Mouse (Mus musculus): ENCODE data around the gene Gm45062.

The Gm45062 gene

DNA sequence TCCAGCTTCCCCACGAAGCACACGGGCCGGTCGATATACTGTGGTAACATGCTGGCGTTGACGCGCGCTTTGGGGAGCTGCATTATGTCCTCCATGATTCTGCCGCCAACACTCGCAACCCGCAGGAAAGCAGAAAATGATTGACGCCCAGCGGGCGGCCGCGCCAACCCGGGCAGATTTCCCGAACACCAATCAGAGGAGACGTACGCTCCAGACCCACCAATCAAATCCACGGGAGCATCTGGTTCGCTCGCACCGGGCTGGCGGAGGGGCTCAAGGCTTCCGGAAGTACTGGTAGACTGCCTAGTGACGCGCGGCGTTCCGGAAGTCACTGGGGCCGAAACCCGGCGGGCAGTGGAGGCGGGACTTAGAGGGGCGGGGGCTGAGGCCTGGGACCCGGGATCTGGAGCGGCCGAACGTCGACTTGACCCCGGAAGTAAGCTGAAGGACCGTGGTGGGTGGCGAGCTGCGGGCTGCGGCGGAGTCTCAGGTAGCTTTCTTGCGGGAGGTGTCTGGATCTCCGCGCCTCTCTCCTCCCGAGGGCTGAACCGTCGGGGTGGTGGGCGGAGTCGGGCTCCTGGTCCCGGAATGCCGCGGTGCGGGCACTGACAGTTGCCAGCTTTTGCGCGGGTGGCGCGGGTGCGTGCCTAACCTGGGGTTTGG is at the start of gene Gm45062, which contains the start of the genes Rpa3 and Umad1:
Gm45062 (plus strand) TSS at position 447 of the 663 bp plus-strand sequence.
Rpa3 (minus strand) TSS at position 170 of the 663 bp plus-strand sequence.
Umad1 (plus strand) TSS at position 285 of the 663 bp plus-strand sequence.
- under 1% methylated on average over 63 of the region's 64 CpGs for WGBS

DNA sequence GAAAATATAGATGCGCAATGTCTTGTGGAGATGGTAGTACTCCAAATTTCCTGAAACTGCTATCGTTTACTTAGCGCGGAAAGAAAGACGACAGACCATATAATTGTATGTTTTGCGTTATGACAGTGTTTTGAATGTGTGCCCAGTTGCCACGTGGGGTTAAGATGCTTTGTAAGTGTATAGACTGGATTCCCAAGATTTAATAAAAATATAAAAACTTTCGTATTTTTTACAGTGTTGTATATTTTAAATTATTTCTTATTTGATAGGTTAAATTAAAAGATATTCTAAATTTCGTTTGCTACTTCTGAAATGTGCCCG is 49.4 kb upstream of the Gm45062 start:
- 6% methylated on average over 10 of the region's 10 CpGs for WGBS

- whole genome bisulfite sequencing: 81% methylated on average over 3 of the region's 3 CpGs
Measured at GRCm38 (mm10) chr6:8210661-8211060, 48.6 kb upstream of the Gm45062 start.

GRCm38 (mm10) chr6:8227035-8227434 is 32.2 kb upstream of the Gm45062 start:
- 58% methylated on average over 3 of the region's 3 CpGs for WGBS

DNA sequence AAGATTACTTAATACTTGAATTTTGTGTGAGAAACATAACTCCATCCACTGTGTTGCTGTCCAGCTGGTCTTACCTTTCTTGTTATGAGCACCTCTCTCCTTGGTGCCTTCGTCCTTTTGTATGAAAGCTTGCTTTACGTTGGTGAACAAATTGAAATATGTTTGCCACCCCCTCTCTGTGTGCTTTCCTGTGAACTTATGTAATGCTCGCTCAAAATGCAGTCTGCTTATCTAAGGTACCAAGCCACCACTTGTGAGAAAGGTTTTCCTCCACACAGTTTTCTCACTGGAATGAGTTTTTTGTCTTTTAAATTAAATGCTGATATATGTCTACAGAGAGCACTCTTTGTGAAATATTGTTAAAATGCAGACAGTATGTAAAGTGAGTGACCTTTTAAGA is 30.7 kb upstream of the Gm45062 start:
- 51% methylated on average over 3 of the region's 3 CpGs for WGBS

DNA sequence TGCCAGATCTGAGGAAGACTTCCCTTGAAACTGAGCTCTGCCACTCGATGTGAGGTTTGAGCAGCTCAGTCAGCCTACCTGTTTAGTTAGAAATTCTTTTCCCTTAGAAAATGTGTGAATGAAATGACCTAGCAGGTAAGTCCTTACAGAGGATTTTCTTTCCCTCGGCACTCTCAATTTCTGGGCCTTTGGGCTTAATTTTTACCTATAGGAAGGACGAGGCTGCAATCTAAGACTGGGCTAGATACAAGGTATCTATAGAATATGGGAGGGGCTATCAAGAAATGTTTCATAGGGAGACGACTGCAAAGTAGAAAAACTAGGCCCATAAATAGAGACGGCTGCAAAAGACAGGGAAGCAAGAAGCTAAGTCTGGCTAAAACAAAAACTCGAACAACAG is 934 bp upstream of the Gm45062 start:
- WGBS: 2% methylated on average over 6 of the region's 6 CpGs

DNA sequence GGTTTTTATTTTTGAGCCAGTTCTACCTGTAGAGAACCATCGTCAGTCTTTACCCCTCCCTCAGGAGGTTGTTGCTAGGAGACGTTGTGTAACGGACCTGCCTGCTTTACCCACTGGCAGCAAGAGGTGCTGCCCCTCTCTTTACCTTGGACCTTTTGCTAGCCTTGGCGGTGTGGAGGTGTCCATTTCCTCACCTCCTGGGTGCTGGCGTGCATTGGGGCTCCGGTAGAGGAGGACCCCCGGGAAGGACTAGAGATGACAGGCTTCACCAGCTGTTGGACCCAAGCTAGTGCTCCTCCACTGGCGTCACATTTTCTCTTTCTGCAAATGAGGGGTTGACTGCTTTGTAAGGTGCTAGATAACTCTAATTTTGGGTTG is 406 bp downstream of the Gm45062 start:
- WGBS: 1% methylated on average over 8 of the region's 8 CpGs

DNA sequence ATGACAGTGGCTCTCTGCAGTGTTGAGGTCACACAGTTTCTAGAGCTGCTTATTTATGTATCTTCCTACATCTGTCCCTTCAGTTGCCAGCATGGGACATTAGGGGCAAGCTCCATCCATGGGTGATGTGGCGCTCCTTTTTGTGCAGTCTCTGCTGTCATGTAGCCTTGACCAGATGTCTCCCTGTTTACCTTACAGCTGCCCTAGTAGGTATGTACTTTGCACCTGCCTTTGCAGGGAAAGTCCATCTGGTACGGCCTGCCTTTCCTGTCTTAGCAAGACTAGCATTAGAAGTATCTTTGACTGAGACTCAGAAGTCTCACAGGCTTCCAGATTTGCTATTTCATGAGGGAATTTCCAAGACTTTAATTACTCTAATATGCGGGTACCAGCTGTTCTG is 11.8 kb downstream of the Gm45062 start:
- 87% methylated on average over 3 of the region's 3 CpGs for WGBS

DNA sequence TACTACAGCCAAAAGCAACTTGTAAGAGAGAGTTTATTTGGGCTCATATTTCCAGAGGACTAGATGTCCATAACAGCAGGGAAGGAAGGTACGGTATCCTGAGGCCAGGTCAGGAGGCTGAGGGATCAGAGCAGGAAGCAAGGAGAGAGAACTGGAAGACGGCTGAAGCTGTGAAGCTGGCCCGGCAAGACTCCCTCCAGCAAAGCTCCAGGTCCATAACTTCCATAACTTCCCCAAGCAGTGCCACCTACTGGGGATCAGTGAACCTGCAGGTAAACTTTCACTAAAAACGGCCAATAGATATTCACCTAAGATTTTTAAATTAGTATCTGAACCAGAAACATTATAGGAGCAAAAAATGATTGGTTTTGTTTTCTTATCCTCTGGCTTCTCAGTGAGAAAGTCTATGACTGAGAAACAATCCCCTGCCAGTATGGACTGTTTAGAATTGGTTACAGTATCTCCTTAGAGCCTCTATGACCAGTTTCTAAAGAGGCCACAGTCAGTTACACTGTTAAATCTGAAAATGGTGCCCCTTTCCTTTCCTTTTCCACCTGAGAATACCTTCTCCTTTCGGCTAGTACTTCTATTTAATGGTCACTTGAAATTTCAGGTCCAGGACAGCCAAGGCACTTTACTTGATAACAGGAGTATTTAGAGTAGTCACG is 15.3 kb downstream of the Gm45062 start:
- WGBS: 37% methylated on average over 6 of the region's 6 CpGs

DNA sequence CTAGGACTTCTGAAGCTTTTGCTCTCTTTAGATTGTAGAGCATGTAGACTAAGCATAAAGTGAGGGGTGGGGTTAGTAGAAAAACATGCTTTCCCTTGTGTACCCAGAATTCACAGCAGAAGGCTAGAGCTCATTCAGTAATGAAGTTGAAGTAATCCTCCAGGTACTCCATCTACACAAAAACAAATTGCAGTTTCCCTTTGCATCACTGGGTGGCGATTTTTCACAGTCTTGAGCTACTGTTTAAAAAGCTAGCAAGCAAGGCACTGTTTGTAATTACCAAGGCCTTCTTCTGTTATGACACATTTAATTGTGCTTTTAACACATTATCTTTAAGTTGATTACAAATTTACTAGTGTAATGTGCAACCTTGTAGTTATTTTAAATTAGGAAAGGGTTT is 15.8 kb downstream of the Gm45062 start:
- 5% methylated on average over 1 of the region's 1 CpGs for WGBS

DNA sequence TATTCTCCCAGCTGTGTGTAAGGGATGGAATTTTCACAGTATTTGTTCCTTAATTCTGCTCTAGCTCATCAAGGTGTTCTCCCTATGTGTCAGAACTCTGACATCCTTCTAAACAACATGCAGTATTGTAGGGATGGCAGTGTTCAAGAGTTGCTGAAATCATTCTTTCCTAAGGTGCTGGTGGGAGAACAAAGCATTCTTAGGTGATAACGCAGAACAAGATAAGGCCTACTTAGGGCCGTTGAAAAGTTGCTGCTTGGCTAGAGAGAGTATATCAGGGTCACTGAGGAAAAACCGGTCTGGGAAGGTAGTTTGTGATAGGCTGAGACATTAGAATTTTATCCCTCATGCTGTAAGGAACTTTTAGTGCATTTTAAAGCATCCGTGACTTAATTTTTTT is 17.2 kb downstream of the Gm45062 start:
- WGBS: 85% methylated on average over 4 of the region's 4 CpGs

DNA sequence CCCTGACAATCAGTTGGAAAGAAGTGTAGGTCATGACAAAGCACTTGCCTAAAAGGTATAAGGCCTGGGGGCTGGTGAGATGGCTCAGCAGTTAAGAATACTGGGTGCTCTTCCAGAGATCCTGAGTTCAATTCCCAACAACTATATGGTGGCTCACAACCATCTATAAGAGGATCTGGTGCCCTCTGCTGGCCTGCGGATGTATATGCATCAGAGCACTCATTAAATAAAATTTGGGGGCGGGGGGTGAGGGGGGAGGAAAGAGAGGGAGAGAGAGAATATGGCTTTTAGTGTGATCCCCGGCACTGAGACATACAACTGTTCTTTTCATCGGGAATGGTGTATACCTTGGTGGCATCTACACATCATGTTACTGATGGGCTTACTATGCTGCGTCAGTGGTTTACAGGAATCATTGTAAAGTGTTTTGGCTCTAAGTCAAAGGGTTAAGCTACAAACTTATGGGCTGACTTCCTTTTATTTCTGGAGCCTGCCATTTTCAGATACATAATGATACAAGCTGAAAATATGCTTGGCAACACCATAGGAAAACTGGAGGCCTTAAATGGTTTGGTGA is 19.3 kb downstream of the Gm45062 start:
- 84% methylated on average over 5 of the region's 5 CpGs for WGBS

- 86% methylated on average over 4 of the region's 4 CpGs for WGBS
Measured at GRCm38 (mm10) chr6:8283255-8283654, 24.0 kb downstream of the Gm45062 start.

DNA sequence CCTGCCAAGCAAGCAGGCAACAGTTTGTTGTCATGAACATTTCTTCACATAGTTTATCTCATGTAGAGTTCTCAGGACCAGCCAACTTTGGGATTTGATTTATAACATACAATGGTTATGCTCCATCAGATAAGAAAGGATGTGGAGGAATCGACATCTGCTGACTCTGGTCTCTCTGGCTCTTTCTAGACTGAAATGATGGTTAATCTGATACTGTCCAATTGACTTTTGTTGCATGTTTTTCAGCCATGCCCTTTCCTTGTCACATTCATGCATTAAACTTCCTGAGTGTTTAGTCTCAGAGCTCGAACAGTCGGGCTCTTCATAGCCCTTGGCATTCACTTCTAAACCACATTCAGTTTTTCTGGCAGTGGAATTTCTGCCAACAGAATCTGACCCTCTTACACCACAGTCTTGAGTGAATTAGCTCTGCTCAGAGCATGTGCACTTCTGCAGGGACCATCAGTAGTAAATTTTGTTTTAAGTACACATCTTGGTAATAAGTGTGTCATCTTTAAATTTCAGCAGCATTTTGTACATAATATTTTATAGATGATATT is 26.2 kb downstream of the Gm45062 start:
- WGBS: 63% methylated on average over 3 of the region's 3 CpGs

DNA sequence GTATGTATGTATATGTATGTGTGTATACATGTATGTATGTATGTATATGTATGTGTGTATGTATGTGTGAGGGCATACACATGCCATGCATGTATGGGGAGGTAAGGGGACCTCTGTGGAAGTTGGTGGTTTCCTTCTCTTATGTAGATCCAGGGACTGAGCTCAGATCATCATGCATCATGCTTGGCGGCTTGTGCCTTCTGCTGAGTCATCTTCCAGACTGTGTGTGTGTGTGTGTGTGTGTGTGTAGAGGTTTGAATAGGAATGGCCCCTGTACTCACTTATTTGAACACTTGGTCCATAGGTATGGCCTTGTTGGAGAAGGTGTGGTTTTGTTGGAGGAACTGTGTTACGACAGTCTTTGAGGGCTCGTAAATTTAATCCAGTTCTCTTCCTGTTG is 26.9 kb downstream of the Gm45062 start:
- 96% methylated on average over 3 of the region's 3 CpGs for WGBS

DNA sequence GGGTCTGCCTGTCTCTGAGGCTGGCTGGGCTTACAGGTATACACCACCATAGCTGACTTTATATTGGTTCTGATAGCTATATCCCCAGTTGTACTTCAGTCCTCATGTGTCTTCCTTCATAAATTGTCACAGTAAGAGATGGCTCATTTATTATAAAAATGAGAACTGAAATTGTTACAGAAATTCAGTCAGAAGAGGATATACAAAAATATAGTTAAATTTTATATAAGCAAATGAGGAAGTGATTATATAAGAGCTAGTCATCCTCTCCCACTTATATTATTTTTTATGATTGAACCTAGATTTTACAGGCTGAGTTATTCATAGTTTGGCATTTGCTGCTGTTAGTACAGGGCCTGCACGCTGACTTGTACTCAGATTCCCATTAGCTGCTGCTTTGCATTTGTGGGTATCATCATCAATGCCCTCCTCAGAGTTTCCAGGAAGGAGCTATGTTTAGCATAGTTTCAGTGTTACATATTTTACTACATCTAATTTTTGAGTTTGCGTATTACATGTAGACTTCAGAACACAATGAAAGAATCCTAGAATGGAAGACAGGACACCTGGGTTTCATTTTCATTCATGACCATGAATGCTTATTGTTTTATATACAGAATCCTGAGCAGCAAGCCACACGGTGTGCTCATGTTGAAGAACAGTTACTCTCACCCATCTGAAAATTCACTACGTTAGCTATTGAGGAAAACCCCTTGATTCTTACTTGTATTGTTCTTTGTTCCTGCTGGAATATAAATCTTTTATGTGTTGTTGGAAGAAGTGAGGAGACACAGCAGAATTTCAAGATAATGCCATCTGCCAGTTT is 29.7 kb downstream of the Gm45062 start:
- 37% methylated on average over 4 of the region's 4 CpGs for WGBS

- 64% methylated on average over 4 of the region's 4 CpGs for WGBS
Measured at GRCm38 (mm10) chr6:8294048-8294784, 35.0 kb downstream of the Gm45062 start.

DNA sequence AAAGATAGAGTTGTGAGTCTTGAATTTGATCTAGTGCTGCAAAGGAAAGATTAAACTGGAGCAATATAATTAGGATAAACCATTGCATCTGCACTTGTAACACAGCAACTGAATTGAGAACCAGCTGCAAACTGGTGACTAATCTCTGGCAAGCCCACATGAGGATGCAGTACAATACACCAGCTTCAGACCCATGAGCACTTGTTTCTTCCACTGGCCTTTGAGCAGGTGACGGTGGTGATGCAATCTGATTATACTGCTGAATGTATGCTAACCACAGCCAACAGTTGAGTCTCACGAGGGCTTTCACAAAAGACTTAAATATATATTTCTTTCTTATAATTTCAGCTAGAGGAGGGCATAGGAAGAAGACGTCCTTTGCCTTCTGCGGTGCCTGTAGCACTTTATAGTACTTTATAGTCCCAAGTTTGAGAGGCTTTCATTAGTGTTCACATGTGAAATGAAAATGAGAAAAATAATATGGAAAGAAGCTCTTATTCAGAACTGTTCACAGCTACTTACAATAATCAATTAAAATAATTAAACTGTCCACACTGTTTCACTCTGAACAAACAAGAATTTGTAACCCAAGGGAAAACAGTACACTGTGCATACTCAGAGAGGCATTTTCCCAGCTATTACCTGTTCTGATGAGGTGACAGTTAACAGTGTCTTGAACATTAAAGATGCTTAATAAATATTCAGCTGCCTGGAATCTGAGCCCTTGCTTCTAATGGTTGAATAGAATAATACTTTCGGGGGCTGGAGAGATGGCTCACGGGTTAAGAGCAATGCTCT is 40.0 kb downstream of the Gm45062 start:
- 67% methylated on average over 6 of the region's 6 CpGs for WGBS

DNA sequence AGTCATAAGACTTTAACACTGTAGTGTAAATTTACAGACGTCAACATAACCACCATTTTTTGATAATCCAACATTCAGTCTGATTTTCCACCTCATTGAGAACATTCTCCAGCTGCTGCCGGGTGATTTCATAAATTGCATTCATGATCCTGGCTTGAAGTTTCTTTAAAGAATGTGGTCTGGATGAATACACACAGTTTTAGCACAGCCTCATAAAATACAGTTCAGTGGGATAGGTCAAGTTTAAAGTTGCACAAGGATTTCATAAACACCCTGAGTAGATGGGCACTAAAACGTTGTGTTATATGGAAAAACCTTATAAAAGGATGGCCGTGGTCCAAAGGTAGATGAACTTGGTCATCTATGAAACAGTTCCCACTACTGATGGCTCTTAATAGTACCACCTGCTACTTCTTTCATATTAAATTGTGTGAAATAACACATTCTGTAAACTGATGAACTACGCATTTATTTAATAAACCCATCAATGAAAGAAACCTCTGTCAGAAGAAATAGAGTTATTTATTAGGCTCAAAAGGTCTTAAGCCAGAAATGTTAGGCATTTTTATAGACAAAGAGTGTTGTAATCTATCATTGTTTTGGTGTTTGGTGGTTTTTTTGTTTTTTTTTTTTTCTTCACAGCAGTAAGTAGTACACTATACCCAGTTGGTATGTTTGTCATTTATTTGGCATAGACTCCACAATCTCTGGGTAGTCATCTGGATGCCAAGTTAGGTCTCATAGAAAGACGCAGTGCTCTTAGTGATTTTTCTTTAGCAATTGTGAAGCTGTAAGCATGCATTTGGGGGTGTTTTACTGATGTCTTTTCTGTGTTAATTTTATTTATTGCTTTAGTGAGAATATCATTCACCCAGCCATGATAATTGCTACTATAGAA is 48.9 kb downstream of the Gm45062 start:
- WGBS: 71% methylated on average over 6 of the region's 6 CpGs
